Mouse (Mus musculus) lung, adult 2 months (tissue): ENCODE data around the gene BC028528. TPM values are rescaled to one million over a fixed set of nuclear protein-coding genes. Genes with fewer than 3 reads are reported as not detected.

Experiments used
- DNase-seq: peaks from one replicate; pipeline ENCODE4 v3.0.0; 2022
- H3K4me1 ChIP-seq: fragments of 200-500 bp; 2 replicates; pipeline ENCODE4 v1.6.1; 2011; ENCODE audit warnings: low read length; ENCODE audit not compliant: control insufficient read depth, insufficient read depth
- H3K4me3 ChIP-seq: fragments of 200-500 bp; replicated peaks from 2 replicates; pipeline ENCODE3; 2011; ENCODE audit warnings: low read depth, mild to moderate bottlenecking, control low read depth, low read length; ENCODE audit errors: extremely low read depth
- CTCF ChIP-seq: fragments of 200-500 bp; IDR thresholded peaks from 2 replicates; pipeline ENCODE4 v1.5.1; 2011; ENCODE audit warnings: mild to moderate bottlenecking, low read length, control low read depth; ENCODE audit not compliant: insufficient read depth
- POLR2A ChIP-seq: fragments of 200-500 bp; IDR thresholded peaks from 2 replicates; pipeline ENCODE4 v1.6.1; 2011; ENCODE audit warnings: low read depth, mild to moderate bottlenecking, control low read depth, low read length, borderline replicate concordance; ENCODE audit errors: extremely low read depth
- WGBS: fragments of 180-500 bp; shearing (Covaris S2); methylation state at CpG from one replicate; pipeline ENCODE4 v1.1.7; 2018; 5-methylcytosine and 5-hydroxymethylcytosine counted together
- polyA plus RNA-seq: library from polyadenylated mRNA; depleted of rRNA; stranded (reverse); fragments of >200 nt; gene quantifications from 2 replicates; pipeline ENCODE4 v1.2.3, GENCODE M21; 2012; rRNA removed

BC028528 gene
- polyA plus RNA-seq, 1 experiment, result 113 TPM

DNA sequence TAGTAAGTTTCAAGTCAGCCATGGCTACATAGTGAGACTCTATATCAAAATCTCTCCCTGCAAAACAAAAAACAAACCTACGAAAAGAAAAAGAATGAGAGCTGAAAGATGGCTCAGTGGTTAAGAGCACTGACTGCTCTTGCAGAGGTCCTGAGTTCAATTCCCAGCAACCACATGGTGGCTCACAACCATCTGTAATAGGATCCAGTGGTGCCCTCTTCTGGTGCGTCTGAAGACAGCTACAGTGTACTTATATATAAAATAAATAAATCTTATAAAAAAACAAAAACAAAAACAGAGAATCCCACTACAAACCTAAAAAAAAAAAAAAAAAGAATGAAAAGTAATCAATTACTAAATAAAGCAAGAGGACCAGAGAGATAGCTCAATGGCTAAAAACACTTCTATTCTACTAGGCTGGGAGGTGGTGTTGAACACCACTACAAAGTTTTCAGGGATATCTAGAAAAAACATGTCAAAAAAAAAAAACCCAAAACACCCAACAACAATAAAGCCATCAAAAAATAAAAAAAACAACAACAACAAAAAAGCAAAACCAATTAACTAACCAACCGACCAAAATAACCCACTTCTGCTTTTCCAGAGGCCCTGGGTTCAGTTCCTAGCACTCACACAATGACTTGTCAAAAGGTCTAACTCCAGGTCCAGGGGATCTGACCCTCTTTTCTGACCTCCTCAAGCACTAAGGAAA lies 49.1 kb downstream of the BC028528 start:
- no peak for DNase-seq
- Histone ChIP-seq H3K4me3 (no peak overlapping the region), H3K4me1 (no peaks in the 10 kb centered on the region)
- TF ChIP-seq CTCF (no peak), POLR2A (no peak)
- 83% methylated on average over 3 of the region's 3 CpGs for WGBS

DNA sequence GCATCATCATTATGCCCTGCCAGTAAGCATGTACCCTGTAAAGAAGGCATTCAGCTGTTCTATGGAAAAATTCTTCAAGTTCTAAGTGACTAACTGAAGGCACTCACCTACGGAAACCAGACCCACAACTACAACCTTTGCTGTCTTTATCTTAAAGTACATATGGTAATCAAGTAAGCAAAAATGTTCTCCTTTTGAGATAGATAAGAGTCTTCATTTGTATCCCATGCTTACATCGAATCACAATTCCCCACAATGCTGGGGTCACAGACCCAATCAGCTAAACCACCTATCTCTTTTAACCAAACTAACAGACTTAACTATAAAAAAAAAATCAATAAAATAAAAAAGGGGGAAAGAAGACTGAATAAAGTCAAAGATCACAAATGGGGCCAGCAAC lies 52.6 kb downstream of the BC028528 start:
- no peak for TF ChIP-seq POLR2A
- TF ChIP-seq CTCF, result no peak
- no peak for DNase-seq
- Histone ChIP-seq H3K4me3 (no peak overlapping the region), H3K4me1 (no peaks in the 10 kb centered on the region)
- WGBS, result 92% methylated on average over 2 of the region's 2 CpGs

Other genes with a start within 250 kb of the BC028528 start
- gene Mcl1, start 233.2 kb downstream of the BC028528 start, polyA plus RNA-seq, result 89.2 and 178 TPM in 2 replicates
- 51.3 and 52.3 TPM in 2 replicates for gene Adamtsl4, start 204.1 kb downstream of the BC028528 start, polyA plus RNA-seq
- gene Ecm1, start 152.4 kb downstream of the BC028528 start, polyA plus RNA-seq, result 465 and 807 TPM in 2 replicates
- 21.6 and 25.7 TPM in 2 replicates for gene Tars2, start 131.8 kb downstream of the BC028528 start, polyA plus RNA-seq
- gene Rprd2, start 73.1 kb downstream of the BC028528 start, polyA plus RNA-seq, result 10.0 and 12.1 TPM in 2 replicates
- 7.5 and 13.2 TPM in 2 replicates for gene Prpf3, start 36.1 kb downstream of the BC028528 start, polyA plus RNA-seq
- gene Mrps21, start 20.5 kb downstream of the BC028528 start, polyA plus RNA-seq, result 37.7 and 69.0 TPM in 2 replicates
- gene Ciart, start 9.8 kb downstream of the BC028528 start, polyA plus RNA-seq, result 26.1 and 29.3 TPM in 2 replicates
- 159 and 160 TPM in 2 replicates for gene Aph1a, start 2.0 kb upstream of the BC028528 start, polyA plus RNA-seq
- gene Car14, start 12.7 kb upstream of the BC028528 start, polyA plus RNA-seq, result 28.8 and 36.1 TPM in 2 replicates
- 11.4 and 17.4 TPM in 2 replicates for gene Anp32e, start 37.2 kb upstream of the BC028528 start, polyA plus RNA-seq
- 55.7 and 82.7 TPM in 2 replicates for gene Plekho1, start 104.0 kb upstream of the BC028528 start, polyA plus RNA-seq
- gene Vps45, start 166.5 kb upstream of the BC028528 start, polyA plus RNA-seq, result 3.6 and 4.7 TPM in 2 replicates
- 25.6 and 38.7 TPM in 2 replicates for gene Otud7b, start 212.5 kb upstream of the BC028528 start, polyA plus RNA-seq